Mouse (Mus musculus) heart, adult 18-20 months (tissue): ENCODE results near the gene Lamc2. TPM values are rescaled to one million over a fixed set of nuclear protein-coding genes. Genes with fewer than 3 reads are reported as not detected.

Source experiments
- DNase-seq, 2 experiments: peaks; one replicate each; pipeline ENCODE4 v3.0.0; 2021 to 2022; ENCODE audit warnings: mixed read lengths in 1 of 2
- total RNA-seq, 2 experiments: library from RNA; stranded (reverse); gene quantifications; 2 replicates each; pipeline ENCODE4 v1.2.3; 2021

Lamc2 gene
- total RNA-seq, 2 experiments from 2014 or later = 12.3 to 13.2 TPM

GRCm38 (mm10) chr1:153180160-153180559 lies 6.1 kb downstream of the Lamc2 start:
- DNase-seq = no peak

- peak; percentile 74 to 76 for DNase-seq
Observed at GRCm38 (mm10) chr1:153174801-153175200, 11.4 kb downstream of the Lamc2 start.

GRCm38 (mm10) chr1:153173276-153173675 lies 13.0 kb downstream of the Lamc2 start:
- no peak for DNase-seq

- DNase-seq = no peak
Observed at GRCm38 (mm10) chr1:153172291-153172731, 13.9 kb downstream of the Lamc2 start.

- DNase-seq = no peak
Observed at GRCm38 (mm10) chr1:153171011-153171410, 15.2 kb downstream of the Lamc2 start.

- DNase-seq = no peak
Observed at GRCm38 (mm10) chr1:153168293-153168692, 18.0 kb downstream of the Lamc2 start.

GRCm38 (mm10) chr1:153163831-153164230 lies 22.4 kb downstream of the Lamc2 start:
- no peak for DNase-seq

- peak in 1 of 2 experiments; percentile 41 for DNase-seq
Observed at GRCm38 (mm10) chr1:153159137-153159536, 27.1 kb downstream of the Lamc2 start.

GRCm38 (mm10) chr1:153157021-153157623 lies 29.1 kb downstream of the Lamc2 start:
- peak; percentile 66 to 77 for DNase-seq

- peak; percentile 60 to 69 for DNase-seq
Observed at GRCm38 (mm10) chr1:153155364-153155763, 30.9 kb downstream of the Lamc2 start.

- DNase-seq = no peak
Observed at GRCm38 (mm10) chr1:153153619-153154137, 32.6 kb downstream of the Lamc2 start.

- DNase-seq = no peak
Observed at GRCm38 (mm10) chr1:153152594-153152993, 33.7 kb downstream of the Lamc2 start.

- DNase-seq = no peak
Observed at GRCm38 (mm10) chr1:153145791-153146190, 40.5 kb downstream of the Lamc2 start.

GRCm38 (mm10) chr1:153144021-153144420 lies 42.2 kb downstream of the Lamc2 start:
- no peak for DNase-seq

- DNase-seq = no peak
Observed at GRCm38 (mm10) chr1:153140747-153141228, 45.5 kb downstream of the Lamc2 start.

GRCm38 (mm10) chr1:153140265-153140664 lies 46.0 kb downstream of the Lamc2 start:
- no peak for DNase-seq

- no peak for DNase-seq
Observed at GRCm38 (mm10) chr1:153139635-153140034, 46.6 kb downstream of the Lamc2 start.

GRCm38 (mm10) chr1:153138486-153138885 lies 47.8 kb downstream of the Lamc2 start:
- no peak for DNase-seq

- peak; percentile 55 for DNase-seq
Observed at GRCm38 (mm10) chr1:153136647-153137046, 49.6 kb downstream of the Lamc2 start.

GRCm38 (mm10) chr1:153133865-153134781 lies 52.1 kb downstream of the Lamc2 start:
- DNase-seq = peak; percentile 83 to 88

- peak; percentile 76 to 83 for DNase-seq
Observed at GRCm38 (mm10) chr1:153129992-153130713, 56.1 kb downstream of the Lamc2 start.

- no peak for DNase-seq
Observed at GRCm38 (mm10) chr1:153128780-153129179, 57.5 kb downstream of the Lamc2 start.
